Mouse (Mus musculus) lung, postnatal 0 days (tissue): ENCODE measurements around the gene Pim3. TPM values are rescaled to one million over a fixed set of nuclear protein-coding genes. Genes with fewer than 3 reads are reported as not detected.

ENCODE experiments used
- ATAC-seq: fragments of 200-750 bp; cut with Nextera tagmentation; 2 replicates; pipeline ENCODE4 v1.8.0; 2017; ENCODE audit warnings: moderate library complexity
- DNase-seq: peaks from one replicate; pipeline ENCODE4 v3.0.0-alpha.2; 2016; ENCODE audit warnings: low spot score
- H3K27ac ChIP-seq: fragments of 300-500 bp; sonication (generic); 2 replicates; pipeline ENCODE4 v1.5.1; 2014; ENCODE audit warnings: antibody characterized with exemption, mild to moderate bottlenecking, low read length, mixed read lengths
- H3K27me3 ChIP-seq: fragments of 300-500 bp; sonication (generic); replicated peaks from 2 replicates; pipeline ENCODE4 v1.6.1; 2014; ENCODE audit warnings: low read length, mixed read lengths; ENCODE audit not compliant: insufficient read depth
- H3K36me3 ChIP-seq: fragments of 300-500 bp; sonication (generic); 2 replicates; pipeline ENCODE4 v1.6.1; 2014; ENCODE audit warnings: low read length, mixed read lengths; ENCODE audit not compliant: insufficient read depth
- H3K4me1 ChIP-seq: fragments of 300-500 bp; sonication (generic); 2 replicates; pipeline ENCODE4 v1.6.1; 2014; ENCODE audit warnings: antibody characterized with exemption, low read depth, low read length, mixed read lengths; ENCODE audit not compliant: insufficient read depth
- H3K4me2 ChIP-seq: fragments of 300-500 bp; sonication (generic); replicated peaks from 2 replicates; pipeline ENCODE4 v1.6.1; 2014; ENCODE audit warnings: low read depth, mild to moderate bottlenecking, low read length, moderate library complexity, mixed read lengths
- H3K4me3 ChIP-seq: fragments of 300-500 bp; sonication (generic); 2 replicates; pipeline ENCODE4 v1.5.1; 2014; ENCODE audit warnings: low read depth, low read length
- H3K9ac ChIP-seq: fragments of 300-500 bp; sonication (generic); replicated peaks from 2 replicates; pipeline ENCODE4 v1.6.1; 2014; ENCODE audit warnings: low read depth, mild to moderate bottlenecking
- H3K9me3 ChIP-seq: fragments of 300-500 bp; sonication (generic); 2 replicates; pipeline ENCODE4 v1.6.1; 2016; ENCODE audit warnings: low read length, mixed read lengths
- CTCF ChIP-seq: IDR thresholded peaks from 2 replicates; pipeline ENCODE4 v1.5.1; 2016; ENCODE audit warnings: antibody characterized with exemption, mild to moderate bottlenecking
- EP300 ChIP-seq: IDR thresholded peaks from 2 replicates; pipeline ENCODE4 v1.6.1; 2016; ENCODE audit warnings: antibody characterized with exemption, mild to moderate bottlenecking, control low read depth
- WGBS: fragments of 180-500 bp; shearing (Covaris S2); extraction: QIAGEN DNeasy Blood & Tissue Kit; methylation state at CpG from one replicate; pipeline ENCODE4 v1.1.7; 2014; 5-methylcytosine and 5-hydroxymethylcytosine counted together
- polyA plus RNA-seq: library from polyadenylated mRNA; unstranded; fragments of >200 nt; fragmentation: Nextera tagmentation; extraction: Ambion mirVana; gene quantifications from 2 replicates; pipeline ENCODE4 v1.2.1, GENCODE M21; 2015

Pim3 gene
- polyA plus RNA-seq, 1 experiment from 2014 or later, result 69.6 TPM

DNA sequence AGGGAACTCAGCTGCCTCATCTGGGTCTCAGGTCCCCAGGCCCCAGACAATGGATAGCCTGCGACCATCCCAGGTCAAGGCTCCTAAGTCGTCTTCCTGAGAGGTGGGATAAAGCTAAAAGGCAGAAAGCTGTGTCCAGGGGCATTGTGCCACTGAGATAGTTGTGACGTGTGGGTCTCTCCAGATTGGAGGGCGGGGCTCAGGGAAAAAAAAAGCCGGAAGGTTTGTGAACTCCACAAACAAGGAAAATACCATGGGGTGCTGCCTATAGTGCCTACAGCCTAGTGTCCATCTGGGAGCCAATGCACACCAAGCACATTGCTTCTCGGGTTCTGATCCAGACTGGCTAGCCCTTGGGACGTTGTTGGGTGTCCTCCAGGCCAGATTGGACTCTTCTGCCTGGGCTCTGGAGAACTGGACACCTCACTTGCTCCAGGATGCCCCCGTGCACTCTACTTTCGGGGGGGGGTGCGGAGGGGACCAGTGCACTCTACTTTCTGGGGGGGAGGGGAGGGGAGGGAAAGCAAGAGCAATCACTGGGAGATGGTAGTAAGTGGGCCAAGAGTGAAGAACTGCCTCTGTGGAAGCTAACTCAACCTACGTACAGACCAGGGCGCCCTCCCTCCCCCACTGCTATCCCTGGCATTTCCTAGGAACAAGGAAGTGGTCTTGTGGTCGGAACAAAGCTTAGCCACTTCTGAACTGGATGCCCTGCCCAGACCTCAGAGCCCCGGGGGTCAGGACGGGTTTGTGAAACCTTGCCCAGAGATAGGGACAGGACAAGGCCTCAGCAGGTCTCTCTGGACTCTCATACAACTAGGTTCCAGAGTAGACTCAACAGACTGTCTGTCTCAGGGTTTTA lies 6.8 kb upstream of the Pim3 start:
- peaks cover 29% of the 10 kb centered on the region for H3K4me1 ChIP-seq
- no peak overlapping the region for H3K9ac ChIP-seq
- H3K27ac ChIP-seq, result peak overlapping the region; percentile 82
- H3K9me3 ChIP-seq, result no peaks in the 10 kb centered on the region
- no peak overlapping the region for H3K4me2 ChIP-seq
- no peak overlapping the region for H3K4me3 ChIP-seq
- TF ChIP-seq EP300 (peak; percentile 28; the same call in 1 of the 2 replicates), CTCF (no peak)
- WGBS, result 49% methylated on average over 15 of the region's 15 CpGs
- DNase-seq (peak; percentile 72), ATAC-seq (peak; percentile 6)
- H3K27me3 ChIP-seq, result no peaks in the 10 kb centered on the region
- no peaks in the 10 kb centered on the region for H3K36me3 ChIP-seq

GRCm38 (mm10) chr15:88855896-88856417 lies 6.0 kb upstream of the Pim3 start:
- Histone ChIP-seq H3K36me3 (no peaks in the 10 kb centered on the region), H3K4me2 (no peak overlapping the region), H3K4me1 (peaks cover 22% of the 10 kb centered on the region), H3K4me3 (no peak overlapping the region), H3K9me3 (no peaks in the 10 kb centered on the region), H3K27ac (peak overlapping the region; percentile 82), H3K9ac (no peak overlapping the region), H3K27me3 (no peaks in the 10 kb centered on the region)
- DNase-seq (no peak), ATAC-seq (no peak)
- 56% methylated on average over 6 of the region's 6 CpGs for WGBS
- TF ChIP-seq CTCF (no peak), EP300 (no peak)

- no peak overlapping the region for H3K4me3 ChIP-seq
- no peak for TF ChIP-seq CTCF
- peaks cover 24% of the 10 kb centered on the region for H3K4me1 ChIP-seq
- H3K27ac ChIP-seq, result no peak overlapping the region
- H3K36me3 ChIP-seq, result no peaks in the 10 kb centered on the region
- H3K4me2 ChIP-seq, result no peak overlapping the region
- no peak for DNase-seq
- no peaks in the 10 kb centered on the region for H3K27me3 ChIP-seq
- no peaks in the 10 kb centered on the region for H3K9me3 ChIP-seq
- no peak overlapping the region for H3K9ac ChIP-seq
- WGBS, result 85% methylated on average over 5 of the region's 5 CpGs
- ATAC-seq, result no peak
Observed at GRCm38 (mm10) chr15:88856613-88857012, 5.4 kb upstream of the Pim3 start.

DNA sequence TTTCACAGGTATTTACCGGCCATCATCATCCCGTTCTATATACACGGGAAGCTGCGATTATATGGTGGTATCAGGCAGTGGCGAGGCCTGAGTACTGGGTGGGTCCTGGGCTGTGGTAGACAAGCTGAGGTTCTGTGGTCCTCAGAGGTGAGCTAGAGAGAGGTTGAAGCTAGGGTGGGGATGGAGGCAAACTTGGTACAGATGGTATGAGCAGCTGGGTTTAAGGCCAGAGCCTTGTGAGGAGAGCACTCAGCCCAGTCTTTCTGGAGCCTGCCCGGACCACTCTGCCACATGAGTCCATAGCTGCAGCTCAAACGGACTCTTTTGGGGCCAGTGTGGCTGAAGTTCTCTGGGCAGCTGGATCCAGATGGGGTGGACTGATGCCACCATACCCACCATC lies 4.6 kb upstream of the Pim3 start:
- no peak overlapping the region for H3K27ac ChIP-seq
- H3K4me3 ChIP-seq, result no peak overlapping the region
- 93% methylated on average over 7 of the region's 7 CpGs for WGBS
- no peak for DNase-seq
- no peaks in the 10 kb centered on the region for H3K27me3 ChIP-seq
- H3K4me2 ChIP-seq, result no peak overlapping the region
- ATAC-seq, result no peak
- H3K36me3 ChIP-seq, result no peaks in the 10 kb centered on the region
- H3K9ac ChIP-seq, result no peak overlapping the region
- peaks cover 25% of the 10 kb centered on the region for H3K4me1 ChIP-seq
- H3K9me3 ChIP-seq, result no peaks in the 10 kb centered on the region
- TF ChIP-seq CTCF (no peak), EP300 (no peak)

GRCm38 (mm10) chr15:88858141-88858541 lies 3.8 kb upstream of the Pim3 start:
- TF ChIP-seq EP300 (no peak), CTCF (no peak)
- H3K27ac ChIP-seq, result peak overlapping the region; percentile 54
- no peaks in the 10 kb centered on the region for H3K9me3 ChIP-seq
- H3K9ac ChIP-seq, result no peak overlapping the region
- no peak overlapping the region for H3K4me2 ChIP-seq
- H3K4me1 ChIP-seq, result peaks cover 22% of the 10 kb centered on the region
- no peak overlapping the region for H3K4me3 ChIP-seq
- no peak for ATAC-seq
- peak; percentile 51 for DNase-seq
- H3K27me3 ChIP-seq, result no peaks in the 10 kb centered on the region
- 51% methylated on average over 3 of the region's 3 CpGs for WGBS
- H3K36me3 ChIP-seq, result no peaks in the 10 kb centered on the region

DNA sequence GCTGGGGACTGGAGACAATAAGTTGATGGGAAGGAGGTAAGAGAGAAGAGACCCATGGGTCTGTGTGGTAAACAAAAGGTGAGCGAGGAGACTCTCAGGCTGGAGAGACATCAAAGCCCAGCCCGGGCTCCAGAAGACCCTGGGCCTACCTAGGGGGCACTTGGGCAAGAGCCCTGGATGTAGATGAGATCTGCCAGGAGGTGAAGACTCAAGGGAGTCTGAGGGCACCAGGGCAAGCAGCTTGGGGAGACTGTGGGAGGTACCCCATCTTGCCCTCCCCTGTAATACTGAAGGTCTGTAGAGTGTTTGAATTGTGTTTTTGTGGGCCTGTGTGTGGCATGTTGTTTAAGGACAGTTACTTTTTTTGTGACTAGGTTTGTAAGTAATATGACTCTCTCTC lies 3.3 kb upstream of the Pim3 start:
- TF ChIP-seq CTCF, result no peak
- no peak for TF ChIP-seq EP300
- Histone ChIP-seq H3K4me2 (no peak overlapping the region), H3K4me3 (no peak overlapping the region), H3K27ac (peak overlapping the region; percentile 54; the same call in 1 of the 2 replicates), H3K9ac (no peak overlapping the region), H3K9me3 (no peaks in the 10 kb centered on the region), H3K4me1 (peaks cover 20% of the 10 kb centered on the region), H3K36me3 (no peaks in the 10 kb centered on the region), H3K27me3 (no peaks in the 10 kb centered on the region)
- DNase-seq, result no peak
- ATAC-seq, result no peak
- 62% methylated on average over 2 of the region's 2 CpGs for WGBS
